Mouse (Mus musculus) liver, embryonic 14.5 days (tissue): ENCODE data around the gene Prcc.
"Not testable (repeated sequence)": the region's sequence is repeated elsewhere in the genome, so short reads cannot be mapped to it uniquely, and the experiment has no call there.

Experiments
- CTCF ChIP-seq: IDR thresholded peaks from 2 replicates; pipeline ENCODE4 v1.5.1; 2016; ENCODE audit warnings: antibody characterized with exemption, low read depth, control low read depth
- EP300 ChIP-seq: IDR thresholded peaks from 2 replicates; pipeline ENCODE4 v1.6.1; 2016; ENCODE audit warnings: antibody characterized with exemption, low read depth

- not testable (repeated sequence) for TF ChIP-seq CTCF, EP300
Measured at GRCm38 (mm10) chr3:87901959-87902358, 16.6 kb upstream of the Prcc start.
